Mouse (Mus musculus): ENCODE results near the gene Ywhae. TPM values are rescaled to one million over a fixed set of nuclear protein-coding genes. Genes with fewer than 3 reads are reported as not detected.

The Ywhae gene
- 48.3 and 56.7 TPM in 2 replicates for polyA plus RNA-seq (2012; rRNA removed)

- under 1% methylated on average over 74 of the region's 76 CpGs for WGBS
- peak within 1 kb of the TSS; percentile 99 for H3K27ac ChIP-seq (ENCODE audit: insufficient read depth, low read length)
- peak; percentile 78 to 83 for DNase-seq (ENCODE audit: low read depth in 1 of 2, low spot score in 2 of 2)
- peaks cover 7% of the 10 kb centered on the region for H3K4me1 ChIP-seq (ENCODE audit: control insufficient read depth, insufficient read depth, insufficient read length)
- H3K36me3 ChIP-seq (ENCODE audit: control insufficient read depth, insufficient read depth, low read length): no peaks in the 10 kb centered on the region
- H3K4me3 ChIP-seq (ENCODE audit: extremely low read depth, insufficient read depth, insufficient read length): peak within 1 kb of the TSS; percentile 89
- H3K27me3 ChIP-seq (ENCODE audit: control insufficient read depth, insufficient read depth, low read length): no peaks in the 10 kb centered on the region; the same call in 1 of the 2 replicates
- TF ChIP-seq POLR2A (IDR thresholded peaks at IDR 0.05; ENCODE audit: low read depth, low read length): peak; percentile 85
- TF ChIP-seq CTCF (IDR thresholded peaks at IDR 0.05; ENCODE audit: extremely low read depth, insufficient read depth, insufficient read length, insufficient replicate concordance): no peak
Measured at GRCm38 (mm10) chr11:75732434-75733226, at the start of gene Ywhae. Gene Ywhae (plus strand): TSS chr11:75732869.

- WGBS: 93% methylated on average over 5 of the region's 5 CpGs
- no peak for TF ChIP-seq POLR2A (IDR thresholded peaks at IDR 0.05; ENCODE audit: low read depth, low read length)
- no peak for TF ChIP-seq CTCF (IDR thresholded peaks at IDR 0.05; ENCODE audit: extremely low read depth, insufficient read depth, insufficient read length, insufficient replicate concordance)
- no peak for DNase-seq (ENCODE audit: low read depth in 1 of 2, low spot score in 2 of 2)
- Histone ChIP-seq H3K27me3 (ENCODE audit: control insufficient read depth, insufficient read depth, low read length) (no peaks in the 10 kb centered on the region), H3K4me1 (ENCODE audit: control insufficient read depth, insufficient read depth, insufficient read length) (peaks cover 6% of the 10 kb centered on the region; the same call in 1 of the 2 replicates), H3K4me3 (ENCODE audit: extremely low read depth, insufficient read depth, insufficient read length) (no peak overlapping the region), H3K36me3 (ENCODE audit: control insufficient read depth, insufficient read depth, low read length) (peaks cover 6% of the 10 kb centered on the region), H3K27ac (ENCODE audit: insufficient read depth, low read length) (no peak overlapping the region)
Measured at GRCm38 (mm10) chr11:75684462-75684861, 48.2 kb upstream of the Ywhae start.

GRCm38 (mm10) chr11:75684956-75685355, 47.7 kb upstream of the Ywhae start:
- 80% methylated on average over 2 of the region's 2 CpGs for WGBS
- no peak for DNase-seq (ENCODE audit: low read depth in 1 of 2, low spot score in 2 of 2)
- TF ChIP-seq CTCF (IDR thresholded peaks at IDR 0.05; ENCODE audit: extremely low read depth, insufficient read depth, insufficient read length, insufficient replicate concordance) (no peak), POLR2A (IDR thresholded peaks at IDR 0.05; ENCODE audit: low read depth, low read length) (no peak)
- no peaks in the 10 kb centered on the region for H3K27me3 ChIP-seq (ENCODE audit: control insufficient read depth, insufficient read depth, low read length)
- peaks cover 8% of the 10 kb centered on the region for H3K36me3 ChIP-seq (ENCODE audit: control insufficient read depth, insufficient read depth, low read length)
- peaks cover 6% of the 10 kb centered on the region; the same call in 1 of the 2 replicates for H3K4me1 ChIP-seq (ENCODE audit: control insufficient read depth, insufficient read depth, insufficient read length)
- H3K27ac ChIP-seq (ENCODE audit: insufficient read depth, low read length): no peak overlapping the region
- no peak overlapping the region for H3K4me3 ChIP-seq (ENCODE audit: extremely low read depth, insufficient read depth, insufficient read length)

- DNase-seq (ENCODE audit: low read depth in 1 of 2, low spot score in 2 of 2): no peak
- TF ChIP-seq POLR2A (IDR thresholded peaks at IDR 0.05; ENCODE audit: low read depth, low read length) (no peak), CTCF (IDR thresholded peaks at IDR 0.05; ENCODE audit: extremely low read depth, insufficient read depth, insufficient read length, insufficient replicate concordance) (no peak)
- 56% methylated on average over 2 of the region's 2 CpGs for WGBS
- Histone ChIP-seq H3K27ac (ENCODE audit: insufficient read depth, low read length) (no peak overlapping the region), H3K4me3 (ENCODE audit: extremely low read depth, insufficient read depth, insufficient read length) (no peak overlapping the region), H3K36me3 (ENCODE audit: control insufficient read depth, insufficient read depth, low read length) (peaks cover 11% of the 10 kb centered on the region), H3K27me3 (ENCODE audit: control insufficient read depth, insufficient read depth, low read length) (no peaks in the 10 kb centered on the region), H3K4me1 (ENCODE audit: control insufficient read depth, insufficient read depth, insufficient read length) (no peaks in the 10 kb centered on the region)
Measured at GRCm38 (mm10) chr11:75687343-75687993, 45.2 kb upstream of the Ywhae start.

GRCm38 (mm10) chr11:75688132-75688531, 44.5 kb upstream of the Ywhae start:
- TF ChIP-seq POLR2A (IDR thresholded peaks at IDR 0.05; ENCODE audit: low read depth, low read length): no peak
- TF ChIP-seq CTCF (IDR thresholded peaks at IDR 0.05; ENCODE audit: extremely low read depth, insufficient read depth, insufficient read length, insufficient replicate concordance): no peak
- 83% methylated on average over 2 of the region's 2 CpGs for WGBS
- Histone ChIP-seq H3K27ac (ENCODE audit: insufficient read depth, low read length) (no peak overlapping the region), H3K27me3 (ENCODE audit: control insufficient read depth, insufficient read depth, low read length) (no peaks in the 10 kb centered on the region), H3K4me3 (ENCODE audit: extremely low read depth, insufficient read depth, insufficient read length) (no peak overlapping the region), H3K36me3 (ENCODE audit: control insufficient read depth, insufficient read depth, low read length) (peaks cover 13% of the 10 kb centered on the region), H3K4me1 (ENCODE audit: control insufficient read depth, insufficient read depth, insufficient read length) (no peaks in the 10 kb centered on the region)
- no peak for DNase-seq (ENCODE audit: low read depth in 1 of 2, low spot score in 2 of 2)

- TF ChIP-seq POLR2A (IDR thresholded peaks at IDR 0.05; ENCODE audit: low read depth, low read length) (no peak), CTCF (IDR thresholded peaks at IDR 0.05; ENCODE audit: extremely low read depth, insufficient read depth, insufficient read length, insufficient replicate concordance) (no peak)
- no peaks in the 10 kb centered on the region for H3K27me3 ChIP-seq (ENCODE audit: control insufficient read depth, insufficient read depth, low read length)
- no peak overlapping the region for H3K27ac ChIP-seq (ENCODE audit: insufficient read depth, low read length)
- H3K4me1 ChIP-seq (ENCODE audit: control insufficient read depth, insufficient read depth, insufficient read length): no peaks in the 10 kb centered on the region
- WGBS: 76% methylated on average over 1 of the region's 1 CpGs
- no peak overlapping the region for H3K4me3 ChIP-seq (ENCODE audit: extremely low read depth, insufficient read depth, insufficient read length)
- peaks cover 17% of the 10 kb centered on the region for H3K36me3 ChIP-seq (ENCODE audit: control insufficient read depth, insufficient read depth, low read length)
- no peak for DNase-seq (ENCODE audit: low read depth in 1 of 2, low spot score in 2 of 2)
Measured at GRCm38 (mm10) chr11:75689977-75690376, 42.7 kb upstream of the Ywhae start.

Data from spleen, adult 2 months (tissue).